Mouse (Mus musculus) lung, adult 2 months (tissue): Measurements from ENCODE around the gene Mad2l1.

Experiments
- CTCF ChIP-seq: fragments of 200-500 bp; IDR thresholded peaks from 2 replicates; pipeline ENCODE4 v1.5.1; 2011; ENCODE audit warnings: mild to moderate bottlenecking, low read length, control low read depth; ENCODE audit not compliant: insufficient read depth
- POLR2A ChIP-seq: fragments of 200-500 bp; IDR thresholded peaks from 2 replicates; pipeline ENCODE4 v1.6.1; 2011; ENCODE audit warnings: low read depth, mild to moderate bottlenecking, control low read depth, low read length, borderline replicate concordance; ENCODE audit errors: extremely low read depth

DNA sequence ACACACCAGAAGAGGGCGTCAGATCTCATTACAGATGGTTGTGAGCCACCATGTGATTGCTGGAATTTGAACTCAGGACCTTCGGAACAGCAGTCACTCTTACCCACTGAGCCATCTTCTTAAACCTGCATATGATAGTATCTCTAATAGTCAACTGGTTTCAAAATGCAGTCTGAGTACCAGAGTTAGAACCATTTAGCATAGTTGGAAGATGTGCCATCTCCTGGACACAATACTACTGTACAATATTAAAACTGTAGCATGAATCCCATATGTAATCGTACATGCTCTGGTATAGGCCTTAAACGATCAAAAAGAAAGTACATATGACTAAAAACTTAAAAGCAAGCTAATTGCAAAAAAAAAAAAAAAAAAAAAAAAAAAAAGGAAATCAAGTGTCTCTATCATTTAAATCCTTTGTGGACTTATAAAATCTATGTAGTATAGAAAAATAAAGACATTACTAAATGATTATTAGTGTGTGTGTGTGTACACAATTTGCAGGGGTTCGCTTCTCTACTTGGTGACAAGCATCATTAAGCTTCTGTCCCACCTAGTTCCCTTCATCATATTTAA is 736 bp upstream of the Mad2l1 start:
- TF ChIP-seq POLR2A: no peak
- TF ChIP-seq CTCF: no peak
